Mouse (Mus musculus) lung, adult 2 months (tissue): ENCODE results near the gene Rbfox3.

Experiments
- CTCF ChIP-seq: fragments of 200-500 bp; IDR thresholded peaks from 2 replicates; pipeline ENCODE4 v1.5.1; 2011; ENCODE audit warnings: mild to moderate bottlenecking, low read length, control low read depth; ENCODE audit not compliant: insufficient read depth
- POLR2A ChIP-seq: fragments of 200-500 bp; IDR thresholded peaks from 2 replicates; pipeline ENCODE4 v1.6.1; 2011; ENCODE audit warnings: low read depth, mild to moderate bottlenecking, control low read depth, low read length, borderline replicate concordance; ENCODE audit errors: extremely low read depth

GRCm38 (mm10) chr11:118610128-118610527 is 301.3 kb downstream of the Rbfox3 start:
- TF ChIP-seq CTCF (no peak), POLR2A (no peak)
